Mouse (Mus musculus) C2C12 (cell line): ENCODE data around the gene Dvl2. TPM values are rescaled to one million over a fixed set of nuclear protein-coding genes. Genes with fewer than 3 reads are reported as not detected.

Source experiments
- H3K27me3 ChIP-seq: one replicate; pipeline ENCODE4 v1.6.1; 2011; ENCODE audit not compliant: control insufficient read depth, insufficient read depth, insufficient read length
- H3K36me3 ChIP-seq: one replicate; pipeline ENCODE4 v1.6.1; 2011; ENCODE audit not compliant: control insufficient read depth, insufficient read depth
- H3K4me3 ChIP-seq: one replicate; pipeline ENCODE4 v1.5.1; 2011; ENCODE audit warnings: mild to moderate bottlenecking, control low read depth; ENCODE audit not compliant: poor library complexity, insufficient read depth, severe bottlenecking
- H3K79me2 ChIP-seq: one replicate; pipeline ENCODE4 v1.6.1; 2011; ENCODE audit not compliant: control insufficient read depth, insufficient read depth
- H3K79me3 ChIP-seq: one replicate; pipeline ENCODE4 v1.6.1; 2011; ENCODE audit warnings: low read depth, control low read depth
- H3ac ChIP-seq: one replicate; pipeline ENCODE3; 2011; ENCODE audit warnings: low read depth; ENCODE audit not compliant: control insufficient read depth, insufficient read length
- CEBPB ChIP-seq: IDR thresholded peaks from one replicate; pipeline ENCODE4 v1.6.1; 2011; ENCODE audit warnings: low read depth, mild to moderate bottlenecking, control low read depth, moderate library complexity
- CTCF ChIP-seq: IDR thresholded peaks from one replicate; pipeline ENCODE4 v1.5.1; 2011; ENCODE audit not compliant: control insufficient read depth, insufficient read depth, insufficient read length
- FOSL1 ChIP-seq: IDR thresholded peaks from one replicate; pipeline ENCODE4 v1.8.0; 2011; ENCODE audit warnings: mild to moderate bottlenecking, low read length; ENCODE audit not compliant: poor library complexity, insufficient read depth, severe bottlenecking
- MAX ChIP-seq: IDR thresholded peaks from one replicate; pipeline ENCODE4 v1.6.1; 2011; ENCODE audit warnings: mild to moderate bottlenecking, control low read depth
- MYOD1 ChIP-seq: IDR thresholded peaks from one replicate; pipeline ENCODE4 v1.6.1; 2011; ENCODE audit warnings: low read depth; ENCODE audit not compliant: control insufficient read depth, insufficient read length
- MYOG ChIP-seq: IDR thresholded peaks from one replicate; pipeline ENCODE4 v1.6.1; 2011; ENCODE audit not compliant: control insufficient read depth, insufficient read length; ENCODE audit errors: extremely low read depth
- USF1 ChIP-seq: IDR thresholded peaks from one replicate; pipeline ENCODE4 v1.6.1; 2011; ENCODE audit warnings: low read depth, mild to moderate bottlenecking, control low read depth, moderate library complexity
- polyA plus RNA-seq: library from polyadenylated mRNA; unstranded; fragments of >200 nt; fragmentation: generic; extraction: Trizol; gene quantifications from one replicate; pipeline ENCODE4 v1.2.1, GENCODE M21; 2012; ENCODE audit warnings: missing spikeins

Gene Dvl2
- polyA plus RNA-seq, 1 experiment, result 36.4 TPM

- Histone ChIP-seq H3K4me3 (peak overlapping the region; percentile 94), H3K36me3 (peaks cover 55% of the 10 kb centered on the region), H3K79me2 (peaks cover 70% of the 10 kb centered on the region), H3ac (peak overlapping the region; percentile 90), H3K79me3 (peaks cover 61% of the 10 kb centered on the region), H3K27me3 (no peaks in the 10 kb centered on the region)
- TF ChIP-seq MYOD1 (no peak), FOSL1 (no peak), CTCF (no peak), MAX (no peak), USF1 (no peak), CEBPB (no peak), MYOG (no peak)
These were observed 20.6 kb upstream of the Dvl2 start for GRCm38 (mm10) chr11:69979827-69980195.

- peaks cover 55% of the 10 kb centered on the region for H3K36me3 ChIP-seq
- TF ChIP-seq CEBPB (peak; percentile 30), MAX (peak; percentile 20), FOSL1 (no peak), CTCF (no peak), USF1 (peak; percentile 11), MYOG (no peak)
- peaks cover 66% of the 10 kb centered on the region for H3K79me3 ChIP-seq
- H3K27me3 ChIP-seq, result no peaks in the 10 kb centered on the region
- peak overlapping the region; percentile 94 for H3K4me3 ChIP-seq
- H3K79me2 ChIP-seq, result peaks cover 76% of the 10 kb centered on the region
- peak overlapping the region; percentile 97 for H3ac ChIP-seq
These were observed 19.9 kb upstream of the Dvl2 start for GRCm38 (mm10) chr11:69980196-69981140.

GRCm38 (mm10) chr11:69981141-69981762, 19.1 kb upstream of the Dvl2 start, which contains the start of gene Ctdnep1:
TSS of gene Ctdnep1 (plus strand) at chr11:69981156.
- peaks cover 80% of the 10 kb centered on the region for H3K79me2 ChIP-seq
- peak within 1 kb of the TSS; percentile 97 for H3ac ChIP-seq
- H3K79me3 ChIP-seq, result peaks cover 66% of the 10 kb centered on the region
- peaks cover 55% of the 10 kb centered on the region for H3K36me3 ChIP-seq
- TF ChIP-seq MYOD1 (no peak), CEBPB (no peak), FOSL1 (no peak), CTCF (no peak)
- H3K27me3 ChIP-seq, result no peaks in the 10 kb centered on the region
- peak within 1 kb of the TSS; percentile 94 for H3K4me3 ChIP-seq

GRCm38 (mm10) chr11:69982225-69982624, 18.2 kb upstream of the Dvl2 start, which contains the start of gene Elp5:
TSS of gene Elp5 (minus strand) at chr11:69982517.
- peaks cover 58% of the 10 kb centered on the region for H3K36me3 ChIP-seq
- TF ChIP-seq MYOG (no peak), FOSL1 (no peak), CEBPB (no peak), USF1 (no peak), CTCF (no peak), MYOD1 (no peak), MAX (no peak)
- H3K79me3 ChIP-seq, result peaks cover 65% of the 10 kb centered on the region
- peak within 1 kb of the TSS; percentile 97 for H3ac ChIP-seq
- H3K79me2 ChIP-seq, result peaks cover 85% of the 10 kb centered on the region
- no peaks in the 10 kb centered on the region for H3K27me3 ChIP-seq
- H3K4me3 ChIP-seq, result peak within 1 kb of the TSS; percentile 94

GRCm38 (mm10) chr11:69982877-69983276, 17.5 kb upstream of the Dvl2 start:
- peaks cover 85% of the 10 kb centered on the region for H3K79me2 ChIP-seq
- H3K4me3 ChIP-seq, result no peak overlapping the region
- TF ChIP-seq CEBPB (no peak), USF1 (no peak)
- H3K27me3 ChIP-seq, result no peaks in the 10 kb centered on the region
- H3K79me3 ChIP-seq, result peaks cover 61% of the 10 kb centered on the region
- H3K36me3 ChIP-seq, result peaks cover 58% of the 10 kb centered on the region
- peak overlapping the region; percentile 20 for H3ac ChIP-seq

- peaks cover 86% of the 10 kb centered on the region for H3K79me2 ChIP-seq
- H3K4me3 ChIP-seq, result no peak overlapping the region
- peaks cover 58% of the 10 kb centered on the region for H3K36me3 ChIP-seq
- H3ac ChIP-seq, result peak overlapping the region; percentile 20
- H3K79me3 ChIP-seq, result peaks cover 57% of the 10 kb centered on the region
- H3K27me3 ChIP-seq, result no peaks in the 10 kb centered on the region
- TF ChIP-seq USF1 (no peak), CTCF (no peak), MYOD1 (no peak), CEBPB (no peak), MYOG (no peak), MAX (no peak), FOSL1 (no peak)
These were observed 17.0 kb upstream of the Dvl2 start for GRCm38 (mm10) chr11:69983377-69983776.
